Mouse (Mus musculus) frontal cortex, postnatal 14 days (tissue): Measurements from ENCODE around the gene Zfp346.
"Not testable (repeated sequence)": the region's sequence is repeated elsewhere in the genome, so short reads cannot be mapped to it uniquely, and the experiment has no call there.

ENCODE experiments used
- DNase-seq, 2 experiments: peaks; one replicate each; pipeline ENCODE4 v3.0.0; 2022; ENCODE audit warnings: low spot score in 2 of 2

Zfp346 gene

DNA sequence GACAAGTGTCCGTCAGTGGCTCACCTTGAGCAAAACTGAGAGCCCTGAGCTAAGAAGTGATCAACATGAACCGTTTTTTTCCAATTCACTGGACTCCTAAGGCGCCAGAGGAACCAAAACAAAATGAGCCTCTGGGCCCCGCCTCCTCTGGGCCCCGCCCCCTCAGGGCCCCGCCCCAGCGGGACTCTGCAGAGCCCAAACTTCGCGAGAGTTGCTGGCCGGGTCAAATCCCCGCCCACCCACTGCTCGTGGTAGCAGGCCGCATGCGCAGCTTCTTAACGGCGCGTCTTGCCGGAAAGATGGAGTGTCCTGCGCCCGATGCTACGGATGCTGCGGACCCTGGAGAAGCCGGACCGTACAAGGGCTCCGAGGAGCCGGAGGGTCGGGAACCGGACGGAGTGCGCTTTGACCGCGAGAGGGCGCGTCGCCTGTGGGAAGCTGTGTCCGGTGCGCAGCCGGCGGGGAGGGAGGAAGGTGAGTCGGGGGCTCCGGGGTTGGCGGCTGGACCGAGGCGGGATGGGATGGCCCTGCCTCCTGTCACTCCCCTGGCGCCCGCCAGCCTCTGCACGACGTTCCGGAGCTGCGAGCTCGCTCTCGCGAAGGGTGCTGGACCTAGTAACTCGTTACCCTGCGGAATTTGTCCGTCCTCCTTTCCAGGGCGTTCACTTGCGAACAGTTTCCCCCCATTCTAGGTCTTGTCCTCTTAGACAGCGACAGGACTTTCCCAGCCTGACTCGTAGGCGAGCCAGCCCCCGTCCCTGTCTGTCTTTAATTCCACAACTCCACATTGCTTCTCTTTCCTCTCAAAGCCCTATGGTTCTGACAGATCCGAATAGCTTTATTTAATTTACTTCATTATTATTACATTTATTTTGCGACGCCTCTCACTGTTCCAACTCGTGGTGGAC, at the start of gene Zfp346:
Gene Zfp346, plus strand, starts transcription at position 267 of the 908 bp plus-strand sequence.
- peak; percentile 92 to 94 for DNase-seq

GRCm38 (mm10) chr13:55058042-55058441, 47.1 kb upstream of the Zfp346 start:
- no peak for DNase-seq

GRCm38 (mm10) chr13:55063276-55063675, 41.8 kb upstream of the Zfp346 start:
- no peak for DNase-seq

- no peak for DNase-seq
Measured at GRCm38 (mm10) chr13:55069719-55070118, 35.4 kb upstream of the Zfp346 start.

GRCm38 (mm10) chr13:55071322-55071721, 33.8 kb upstream of the Zfp346 start:
- DNase-seq = no peak

- DNase-seq = no peak
Measured at GRCm38 (mm10) chr13:55075597-55075996, 29.5 kb upstream of the Zfp346 start.

- no peak for DNase-seq
Measured at GRCm38 (mm10) chr13:55092588-55092987, 12.5 kb upstream of the Zfp346 start.

- not testable (repeated sequence) for DNase-seq
Measured at GRCm38 (mm10) chr13:55097841-55098240, 7.3 kb upstream of the Zfp346 start.

GRCm38 (mm10) chr13:55099066-55099725, 5.9 kb upstream of the Zfp346 start:
- peak in 1 of 2 experiments; percentile 17 for DNase-seq

DNA sequence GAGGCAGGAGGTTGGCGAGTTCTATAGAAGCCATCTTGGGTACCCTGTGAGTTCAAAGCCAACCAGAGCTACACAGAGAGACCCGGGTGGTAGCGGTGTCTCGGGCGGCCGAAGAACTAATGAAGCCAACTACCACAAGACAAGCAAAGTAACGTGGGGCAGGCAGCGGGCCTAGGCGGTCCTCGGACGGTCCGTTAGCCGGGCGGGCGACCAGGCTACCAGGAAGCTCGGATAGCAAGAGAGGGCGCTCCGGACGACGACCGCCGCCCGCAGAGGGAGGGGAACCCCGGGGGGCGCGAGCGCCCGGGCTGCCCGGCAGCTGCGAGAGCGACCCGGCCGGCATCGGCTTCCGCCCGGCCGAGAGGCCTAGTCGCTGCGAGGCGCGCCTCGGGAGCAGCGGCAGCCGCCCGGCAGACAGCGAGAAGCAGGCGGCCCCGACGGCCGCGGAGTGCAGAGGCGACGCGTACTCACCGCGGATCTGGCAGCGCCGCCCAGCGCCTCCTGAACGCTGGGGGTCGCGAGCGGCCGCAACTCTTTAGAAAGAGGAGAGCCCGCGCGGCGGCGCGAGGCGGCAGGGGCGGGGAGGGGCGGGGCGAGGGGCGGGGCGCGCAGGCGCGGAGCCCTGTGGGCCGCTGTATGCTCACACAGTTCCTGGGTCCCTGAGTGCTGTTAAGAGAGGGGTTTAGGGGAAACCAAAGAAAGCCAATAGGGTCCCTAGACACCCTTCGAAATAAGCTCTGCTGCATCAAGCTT, 5.2 kb upstream of the Zfp346 start, which contains the start of gene Uimc1:
Gene Uimc1, minus strand, starts transcription at position 575 of the 753 bp plus-strand sequence.
- DNase-seq = peak; percentile 64 to 73

DNA sequence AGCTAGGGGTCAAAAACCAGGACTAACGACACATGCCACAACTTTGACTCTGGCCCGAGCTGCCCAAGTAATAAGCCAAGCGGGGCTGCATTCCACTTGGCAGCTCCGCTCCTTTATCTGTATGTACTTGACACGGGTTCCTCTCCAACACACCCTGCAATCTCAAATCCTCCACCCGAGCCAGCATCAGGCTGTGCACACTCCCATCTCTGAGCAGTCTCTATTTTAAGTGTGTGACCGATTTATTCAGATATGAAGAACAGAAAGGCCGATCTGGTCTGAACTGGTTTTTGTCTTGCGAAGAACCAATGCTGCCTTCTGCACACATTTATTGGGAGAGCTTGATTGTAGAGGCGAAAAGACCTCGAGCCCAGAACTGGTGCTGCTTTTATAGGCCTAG, 3.5 kb upstream of the Zfp346 start:
- DNase-seq = no peak

GRCm38 (mm10) chr13:55102366-55102765, 2.7 kb upstream of the Zfp346 start:
- DNase-seq = no peak

GRCm38 (mm10) chr13:55103351-55103750, 1.8 kb upstream of the Zfp346 start:
- no peak for DNase-seq

GRCm38 (mm10) chr13:55105953-55106691, 1.0 kb downstream of the Zfp346 start:
- DNase-seq = no peak

DNA sequence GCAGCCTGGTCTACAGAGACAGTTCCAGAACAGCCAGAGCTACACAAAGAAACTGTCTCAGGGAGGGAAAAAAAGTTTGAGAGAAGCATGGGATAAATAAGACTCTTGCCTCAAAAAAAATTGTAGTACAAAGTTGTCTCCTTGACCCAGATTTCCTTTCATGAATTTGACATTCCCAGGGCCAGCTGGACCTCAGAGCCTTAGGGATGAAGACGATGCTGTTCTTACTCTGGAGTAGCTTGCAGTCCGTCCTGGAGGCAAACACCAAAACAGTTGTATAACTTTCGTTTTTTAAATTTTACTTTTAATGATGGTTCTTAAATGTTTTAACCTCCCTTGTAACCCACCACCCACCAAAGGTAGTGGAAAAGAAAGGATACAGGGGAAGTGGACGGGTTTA, 2.0 kb downstream of the Zfp346 start:
- no peak for DNase-seq

DNA sequence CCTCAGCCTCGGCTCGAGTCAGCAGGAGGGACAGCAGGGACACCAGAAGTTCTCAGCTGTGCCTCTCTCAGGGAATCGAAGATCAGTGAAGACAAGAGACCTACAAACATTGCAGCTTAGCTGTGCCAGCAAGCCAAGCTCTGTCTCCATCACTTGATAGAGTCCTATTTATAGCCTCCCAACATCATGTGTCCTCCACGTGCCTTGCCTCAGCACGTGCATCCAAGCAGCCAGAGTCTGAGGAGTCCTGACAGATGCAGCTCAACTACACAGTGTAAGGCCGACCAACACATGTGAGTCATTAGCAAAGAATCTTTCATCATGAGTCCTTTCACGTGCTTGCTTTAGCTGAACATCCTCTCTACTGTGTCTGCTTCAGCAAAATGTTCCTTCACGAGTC, 2.6 kb downstream of the Zfp346 start:
- DNase-seq = no peak

DNA sequence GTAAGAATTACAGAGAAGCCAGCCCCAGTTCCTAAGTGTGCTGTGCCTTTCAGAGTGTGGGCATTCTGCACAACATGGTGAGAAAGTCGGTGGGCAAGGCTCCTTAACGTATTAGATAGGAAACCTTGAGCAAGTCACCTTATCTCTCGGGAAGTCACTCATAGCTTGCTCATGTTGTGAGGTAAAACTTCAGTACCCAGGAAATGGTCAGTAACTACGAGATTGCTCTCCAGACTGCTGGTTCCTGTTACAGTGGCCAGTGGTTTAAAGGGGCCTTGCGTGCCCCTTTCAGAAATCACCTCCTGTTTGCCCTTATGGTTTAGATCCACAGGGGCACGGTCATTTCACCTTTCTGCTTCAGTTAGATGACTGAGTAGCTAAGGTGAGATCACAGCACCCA, 9.3 kb downstream of the Zfp346 start:
- no peak for DNase-seq

GRCm38 (mm10) chr13:55124903-55125302, 19.8 kb downstream of the Zfp346 start:
- DNase-seq = no peak

DNA sequence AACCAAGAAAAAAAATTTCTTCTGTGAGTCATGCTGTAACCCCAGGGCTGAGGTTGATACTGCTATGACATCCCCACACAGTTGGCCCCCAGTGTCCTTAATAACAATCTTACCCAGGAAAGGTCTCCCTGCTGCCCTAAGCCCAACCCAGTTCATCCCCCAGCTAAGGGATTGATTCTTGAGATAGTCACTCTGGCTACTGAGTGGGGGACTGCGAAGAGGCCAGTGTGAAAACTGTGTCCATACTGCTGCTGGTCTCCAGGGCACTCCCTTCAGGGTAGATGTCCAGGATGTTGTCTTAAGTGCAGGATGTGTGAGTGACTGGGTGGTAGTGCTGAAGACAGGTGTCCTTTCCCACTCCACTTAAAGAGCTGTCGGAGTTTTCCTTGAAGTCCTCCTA, 28.3 kb downstream of the Zfp346 start, which contains the start of gene Gm17617:
Gene Gm17617, minus strand, starts transcription at position 101 of the 400 bp plus-strand sequence.
- no peak for DNase-seq

DNA sequence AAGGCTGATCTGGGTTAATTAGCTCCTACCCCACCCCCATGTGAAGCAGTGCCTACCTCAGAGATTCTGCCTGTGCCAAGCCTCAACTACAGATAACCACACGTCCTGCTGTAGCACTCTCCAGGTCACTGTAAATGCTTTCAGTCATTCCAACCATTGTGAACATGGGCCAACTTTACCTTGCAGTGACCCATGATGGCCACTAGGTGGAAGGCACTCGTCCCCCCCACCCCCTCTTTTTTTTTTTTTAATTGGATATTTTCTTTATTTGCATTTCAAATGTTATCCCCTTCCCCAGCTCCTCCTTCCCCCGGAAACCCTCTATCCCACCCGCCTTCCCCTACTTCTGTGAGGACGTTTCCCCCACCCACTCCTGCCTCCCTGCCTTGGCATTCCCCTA, 30.3 kb downstream of the Zfp346 start:
- no peak for DNase-seq

GRCm38 (mm10) chr13:55140271-55140670, 35.2 kb downstream of the Zfp346 start:
- no peak for DNase-seq
